Mouse (Mus musculus) embryo, embryonic 11.5 days (tissue): ENCODE measurements around the gene Kctd21.

Experiments used
- DNase-seq: peaks from one replicate; pipeline ENCODE4 v3.0.0-alpha.2; 2012; ENCODE audit warnings: low read depth, low spot score

Gene Kctd21

GRCm38 (mm10) chr7:97348318-97348717 is 16.2 kb downstream of the Kctd21 start:
- DNase-seq: no peak

- DNase-seq: no peak
Measured at GRCm38 (mm10) chr7:97348836-97349235, 16.7 kb downstream of the Kctd21 start.

GRCm38 (mm10) chr7:97349438-97349837 is 17.3 kb downstream of the Kctd21 start:
- no peak for DNase-seq

GRCm38 (mm10) chr7:97350891-97351290 is 18.8 kb downstream of the Kctd21 start:
- DNase-seq: no peak

GRCm38 (mm10) chr7:97351792-97352513 is 19.8 kb downstream of the Kctd21 start:
- no peak for DNase-seq

GRCm38 (mm10) chr7:97353356-97353755 is 21.2 kb downstream of the Kctd21 start:
- DNase-seq: no peak

- no peak for DNase-seq
Measured at GRCm38 (mm10) chr7:97355068-97355841, 23.1 kb downstream of the Kctd21 start.

GRCm38 (mm10) chr7:97356253-97356652 is 24.1 kb downstream of the Kctd21 start:
- no peak for DNase-seq

- no peak for DNase-seq
Measured at GRCm38 (mm10) chr7:97356875-97357276, 24.7 kb downstream of the Kctd21 start.

GRCm38 (mm10) chr7:97357840-97358239 is 25.7 kb downstream of the Kctd21 start:
- no peak for DNase-seq

GRCm38 (mm10) chr7:97358347-97358746 is 26.2 kb downstream of the Kctd21 start:
- DNase-seq: no peak

- no peak for DNase-seq
Measured at GRCm38 (mm10) chr7:97360166-97360565, 28.0 kb downstream of the Kctd21 start.

GRCm38 (mm10) chr7:97360955-97361354 is 28.8 kb downstream of the Kctd21 start:
- no peak for DNase-seq

GRCm38 (mm10) chr7:97361467-97361866 is 29.3 kb downstream of the Kctd21 start:
- peak; percentile 16 for DNase-seq

GRCm38 (mm10) chr7:97365887-97366286 is 33.8 kb downstream of the Kctd21 start:
- DNase-seq: no peak

GRCm38 (mm10) chr7:97375101-97375500 is 43.0 kb downstream of the Kctd21 start:
- DNase-seq: no peak

- DNase-seq: no peak
Measured at GRCm38 (mm10) chr7:97375906-97376305, 43.8 kb downstream of the Kctd21 start.

GRCm38 (mm10) chr7:97379304-97379703 is 47.2 kb downstream of the Kctd21 start:
- no peak for DNase-seq

- DNase-seq: no peak
Measured at GRCm38 (mm10) chr7:97380500-97381123, 48.5 kb downstream of the Kctd21 start.

GRCm38 (mm10) chr7:97382661-97383060 is 50.5 kb downstream of the Kctd21 start:
- no peak for DNase-seq

- no peak for DNase-seq
Measured at GRCm38 (mm10) chr7:97383496-97384132, 51.5 kb downstream of the Kctd21 start.
